Mouse (Mus musculus) right cerebral cortex, adult 2 months (tissue): ENCODE results near the gene Slit1.

Source experiments
- DNase-seq, 2 experiments: peaks; one replicate each; pipeline ENCODE4 v3.0.0; 2021 to 2022; ENCODE audit warnings: low spot score in 2 of 2

The Slit1 gene

DNA sequence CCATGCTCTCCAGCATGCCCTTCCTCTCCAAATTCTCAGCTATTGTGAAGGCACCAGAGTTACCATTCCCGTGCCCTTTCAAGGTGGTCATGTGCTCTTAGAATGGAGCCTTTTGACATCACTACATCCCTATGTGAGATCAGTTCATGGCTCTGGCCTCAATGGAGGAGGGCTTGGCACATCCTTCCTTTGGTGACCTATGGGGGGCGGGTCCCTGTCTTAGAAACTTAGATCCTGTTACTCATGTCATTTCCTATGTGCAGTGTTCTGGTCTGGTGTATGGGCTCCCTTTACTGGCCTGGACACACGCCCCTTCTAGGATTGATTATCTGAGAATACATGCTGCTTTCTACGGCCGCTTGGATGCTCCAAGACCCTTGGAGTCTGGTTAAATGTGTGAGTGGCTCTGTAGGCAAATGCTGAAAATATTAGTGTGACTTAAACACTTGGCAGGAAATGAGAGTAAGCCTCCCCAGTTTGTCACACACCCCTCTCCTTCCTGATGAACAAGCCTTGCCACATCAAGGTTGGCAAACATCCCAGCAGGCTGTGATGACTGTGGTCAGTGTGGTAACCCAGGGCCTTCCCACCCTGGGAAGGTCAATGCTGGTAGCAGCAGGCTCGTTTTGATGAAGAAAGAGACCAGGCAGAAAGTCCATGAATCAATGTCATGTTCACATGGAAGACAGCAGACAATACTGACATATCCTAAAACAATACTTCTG, 146.1 kb downstream of the Slit1 start:
- no peak for DNase-seq

DNA sequence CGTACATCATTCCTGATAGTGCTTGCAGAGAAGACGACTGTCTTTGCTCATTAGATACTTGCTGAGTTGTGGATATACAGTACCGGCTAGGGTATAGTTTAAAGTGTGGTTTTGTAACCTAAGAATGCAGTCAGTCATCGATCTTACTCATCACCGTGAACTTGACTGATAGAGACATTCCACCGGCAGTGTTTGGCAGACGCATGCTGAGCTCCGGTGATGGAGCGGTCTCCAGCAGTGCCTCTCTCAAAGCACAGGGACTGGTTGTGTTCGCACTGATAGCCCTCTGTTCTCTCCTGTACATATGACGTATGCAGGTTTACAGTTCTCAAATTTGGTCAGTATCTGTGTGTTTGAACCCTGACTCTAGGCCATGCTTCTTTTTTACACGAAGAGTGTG, 151.7 kb downstream of the Slit1 start:
- DNase-seq, result no peak

DNA sequence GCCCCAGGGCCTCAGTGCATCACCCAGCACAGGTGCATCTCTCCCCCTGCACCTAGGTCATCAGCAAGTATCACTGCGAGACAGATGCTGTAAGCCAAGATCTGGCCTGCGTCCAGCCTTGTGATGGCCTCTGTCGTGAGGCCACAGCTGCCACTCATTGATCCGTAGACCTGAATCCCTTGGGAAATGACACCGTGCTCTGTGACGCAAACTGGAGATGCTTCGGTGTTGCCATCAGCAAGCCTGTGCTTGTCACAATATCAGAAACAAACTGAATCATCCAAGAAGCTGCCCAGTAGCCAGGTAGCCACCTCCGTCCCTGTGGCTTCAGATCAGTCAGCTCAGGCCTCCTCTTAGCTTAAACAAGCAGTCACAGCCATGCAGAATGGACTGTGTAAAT, 153.8 kb downstream of the Slit1 start:
- no peak for DNase-seq

DNA sequence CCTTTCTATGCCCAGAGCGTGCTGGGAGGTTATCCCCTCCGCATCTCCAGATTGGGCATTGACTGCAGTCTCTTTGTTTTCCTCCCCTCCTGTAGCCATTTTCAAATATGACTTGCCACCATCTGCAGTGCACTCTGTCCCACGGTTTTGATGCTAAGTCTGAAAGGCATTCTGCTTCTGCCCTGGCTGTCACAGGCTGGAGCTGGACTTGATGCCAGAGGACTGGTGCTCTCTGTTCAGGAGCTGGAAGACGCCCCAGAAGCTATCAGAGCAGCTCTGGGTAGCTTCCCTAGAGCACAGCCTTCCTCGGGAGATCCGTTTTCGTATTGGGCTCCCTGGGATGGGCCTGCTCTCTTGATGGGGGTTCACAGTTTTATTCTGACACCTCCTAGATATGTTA, 154.4 kb downstream of the Slit1 start:
- no peak for DNase-seq

DNA sequence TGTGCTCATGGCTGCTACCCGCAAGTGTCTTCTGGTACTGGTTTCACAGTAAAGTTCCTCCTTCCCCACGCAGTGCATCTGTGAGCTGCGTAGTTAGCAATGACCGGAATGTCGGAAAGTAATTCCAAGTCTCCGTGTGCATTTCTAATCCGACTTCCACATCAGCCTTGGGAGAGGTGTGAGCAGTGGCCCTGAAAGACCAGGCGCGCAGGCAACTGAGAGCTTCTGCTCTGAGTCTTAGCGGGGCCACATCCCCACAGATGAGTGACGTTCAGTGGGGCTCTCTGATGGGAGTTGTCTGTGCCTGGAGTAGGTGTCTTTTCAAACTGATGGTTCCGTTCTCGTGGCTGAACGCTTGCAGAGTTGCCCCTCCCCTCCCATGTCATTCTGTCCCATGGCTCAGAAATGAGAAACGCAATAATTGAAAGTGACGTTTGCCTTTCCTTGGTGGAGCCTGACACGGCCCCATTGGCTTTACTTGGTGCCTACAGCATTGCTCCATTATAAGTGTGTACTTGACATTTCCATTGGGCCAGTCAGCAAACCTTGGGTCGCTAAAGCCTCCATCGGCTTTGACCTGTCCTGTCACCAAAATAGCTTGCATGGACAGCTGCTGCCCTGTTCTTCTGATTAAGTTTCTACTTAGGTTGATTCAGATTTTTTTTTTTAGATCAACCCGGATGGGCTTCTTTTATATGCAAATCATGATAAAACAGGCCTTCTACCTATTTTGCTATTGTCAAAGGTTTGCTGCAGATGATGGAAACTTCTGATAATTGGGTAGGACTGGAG, 155.8 kb downstream of the Slit1 start:
- no peak for DNase-seq

DNA sequence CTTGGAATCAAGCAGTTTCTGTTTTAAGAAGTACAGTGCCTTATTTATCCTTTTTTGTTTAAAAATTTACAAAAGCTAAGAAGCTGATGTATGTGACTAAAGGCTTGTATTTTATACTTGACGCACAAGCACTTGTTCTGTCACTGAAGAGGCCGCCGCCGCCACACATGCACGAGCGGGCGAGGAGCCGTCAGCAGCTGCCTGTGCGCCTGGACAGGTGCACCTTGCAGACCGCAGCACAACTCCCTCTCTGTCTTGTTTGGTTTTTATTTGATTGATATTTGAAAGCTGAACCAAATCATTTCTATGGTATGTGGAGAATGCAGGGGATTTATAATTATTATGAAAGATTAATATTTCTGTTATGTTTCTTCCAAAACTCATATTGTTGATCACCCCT, 156.7 kb downstream of the Slit1 start:
- DNase-seq, result no peak

DNA sequence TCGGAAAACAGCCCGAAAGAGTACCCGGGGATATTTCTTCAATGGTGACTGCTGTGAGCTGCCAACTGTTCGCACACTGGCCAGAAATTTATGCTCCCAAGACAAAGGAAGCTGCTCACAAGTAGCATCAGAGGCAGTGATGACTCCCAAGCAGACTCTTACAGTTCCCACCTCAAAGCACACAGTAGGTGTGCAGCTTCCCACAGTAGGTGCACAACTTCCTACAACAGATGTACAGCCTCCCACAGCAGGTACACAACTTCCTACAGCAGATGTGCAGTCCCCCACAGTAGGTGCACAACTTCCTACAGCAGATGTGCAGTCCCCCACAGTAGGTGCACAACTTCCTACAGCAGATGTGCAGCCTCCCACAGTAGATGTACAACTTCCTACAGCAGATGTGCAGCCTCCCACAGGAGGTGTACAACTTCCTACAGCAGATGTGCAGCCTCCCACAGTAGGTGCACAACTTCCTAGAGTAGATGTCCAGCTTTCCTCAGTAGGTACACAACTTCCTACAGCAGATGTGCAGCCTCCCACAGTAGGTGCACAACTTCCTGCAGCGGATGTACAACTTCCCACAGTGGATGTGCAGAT, 160.4 kb downstream of the Slit1 start:
- DNase-seq, result no peak

DNA sequence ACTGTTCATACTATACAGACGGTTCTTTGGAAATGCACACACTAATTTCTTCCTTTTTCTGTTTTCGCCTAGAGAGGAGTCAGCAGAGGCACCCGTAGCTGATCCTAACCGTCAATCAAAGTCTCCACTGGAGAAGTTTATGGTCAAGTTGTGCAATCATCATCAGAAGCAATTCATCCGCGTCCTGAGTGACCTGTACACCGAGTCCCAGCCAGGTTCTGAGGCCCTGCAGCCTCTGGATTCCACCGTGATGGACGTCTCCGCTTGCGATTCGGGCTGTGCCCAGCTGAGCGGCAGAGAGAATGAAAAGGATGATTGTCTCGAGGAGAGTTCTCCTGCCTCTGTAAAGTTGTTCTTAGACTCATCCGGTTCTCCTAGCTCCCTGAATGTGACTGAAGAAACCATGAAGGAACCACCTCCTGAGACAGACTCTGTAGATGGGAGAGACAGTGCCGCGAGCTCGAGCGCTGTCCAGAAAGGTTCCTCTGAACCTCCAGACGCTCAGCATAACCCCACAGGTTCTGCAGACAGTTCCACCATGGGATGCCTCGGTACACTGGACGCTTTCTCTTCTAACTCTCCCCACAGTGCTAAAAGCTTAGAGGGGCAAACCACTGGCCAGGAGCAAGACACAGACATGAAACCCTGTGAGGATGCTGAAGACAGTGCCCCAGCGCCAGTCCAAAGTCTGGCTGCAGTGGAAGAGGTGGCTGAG, 161.6 kb downstream of the Slit1 start, which contains the start of gene Gm340:
Gm340 (plus strand) TSS at position 665 of the 715 bp plus-strand sequence.
- DNase-seq, result no peak

DNA sequence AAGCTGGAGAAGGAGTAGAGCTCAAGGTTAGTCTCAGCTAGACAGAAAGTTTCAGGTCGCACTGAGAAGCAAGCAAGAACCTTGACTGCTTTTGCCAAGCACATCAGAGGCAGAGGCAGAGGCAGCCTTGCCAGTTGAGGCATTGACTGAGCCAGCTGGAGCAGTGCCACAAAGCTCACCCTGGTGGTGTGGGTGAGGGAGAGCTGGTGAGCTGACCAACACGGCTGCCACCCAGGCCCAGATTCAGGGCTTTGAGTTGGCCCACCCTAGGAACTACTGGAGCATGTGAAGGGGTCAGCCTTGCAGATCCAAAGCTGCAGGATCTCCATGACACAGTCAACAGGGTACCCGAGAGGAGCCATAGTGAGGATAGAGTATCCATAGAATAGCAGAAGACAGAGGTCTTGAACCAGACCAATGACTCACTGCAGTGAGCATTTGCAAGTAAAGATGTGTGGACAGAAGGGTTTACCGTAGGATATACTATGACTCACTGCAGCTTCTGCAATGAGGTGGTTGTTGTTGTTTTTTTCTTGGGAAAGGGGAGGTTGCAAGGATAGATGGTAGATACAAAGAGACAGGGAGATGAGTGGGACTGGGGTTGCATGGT, 164.0 kb downstream of the Slit1 start:
- DNase-seq, result no peak

DNA sequence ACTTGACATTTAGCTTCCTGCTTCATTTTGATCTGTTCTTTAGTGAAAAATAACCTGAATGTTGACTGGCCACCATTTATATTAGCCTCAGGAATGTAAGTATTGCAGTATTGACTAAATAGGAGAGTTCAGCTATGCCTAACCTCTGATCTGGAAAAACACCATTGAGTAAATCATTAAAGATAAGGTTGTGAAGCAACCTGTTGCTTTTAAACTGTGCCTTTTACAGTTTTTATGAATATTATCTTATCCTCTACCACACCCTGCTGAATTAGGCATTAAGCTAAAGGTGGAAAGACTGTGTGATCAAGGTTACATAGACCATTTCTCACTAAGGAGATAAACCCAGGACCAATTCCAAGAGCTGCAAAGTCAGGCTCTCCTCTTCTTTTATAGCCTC, 165.9 kb downstream of the Slit1 start:
- DNase-seq, result no peak

DNA sequence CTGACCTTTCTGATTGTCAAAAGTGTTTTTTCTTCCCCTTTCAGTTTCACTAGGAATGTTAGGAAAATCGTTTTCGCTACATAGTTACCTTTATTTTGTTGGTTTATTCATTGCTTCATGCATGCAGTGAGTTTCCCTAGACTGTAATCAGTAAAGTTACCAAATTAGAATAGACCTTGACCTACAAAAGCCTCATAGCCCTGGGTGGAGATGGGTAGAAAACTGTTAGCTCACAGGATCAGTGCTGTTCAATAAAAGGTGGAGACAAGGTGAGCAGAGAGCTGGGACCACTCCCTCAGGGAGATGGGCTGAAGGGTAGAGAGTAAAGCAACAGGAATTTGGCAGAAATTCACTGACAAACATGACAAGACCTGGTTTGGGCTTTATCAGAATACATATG, 169.8 kb downstream of the Slit1 start:
- DNase-seq, result no peak

DNA sequence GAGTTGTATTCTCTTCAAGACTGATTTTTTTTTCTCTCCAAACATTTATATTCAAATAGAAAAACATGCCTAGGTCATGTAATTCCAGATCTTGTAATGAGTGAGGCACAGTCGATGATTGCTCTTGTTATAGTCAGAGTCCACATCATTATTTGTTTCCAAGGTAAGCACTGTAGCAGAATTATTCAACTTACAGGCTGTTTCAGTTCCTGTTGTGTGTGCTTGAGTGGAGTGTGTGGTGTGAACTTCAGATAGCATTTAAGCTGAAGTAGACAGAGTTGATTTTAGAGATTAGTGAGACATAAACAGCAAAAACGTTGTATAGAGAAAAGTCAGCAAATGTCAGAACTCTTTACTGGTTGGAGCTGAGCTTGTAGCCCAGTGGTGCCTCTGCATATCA, 174.7 kb downstream of the Slit1 start:
- DNase-seq, result no peak

DNA sequence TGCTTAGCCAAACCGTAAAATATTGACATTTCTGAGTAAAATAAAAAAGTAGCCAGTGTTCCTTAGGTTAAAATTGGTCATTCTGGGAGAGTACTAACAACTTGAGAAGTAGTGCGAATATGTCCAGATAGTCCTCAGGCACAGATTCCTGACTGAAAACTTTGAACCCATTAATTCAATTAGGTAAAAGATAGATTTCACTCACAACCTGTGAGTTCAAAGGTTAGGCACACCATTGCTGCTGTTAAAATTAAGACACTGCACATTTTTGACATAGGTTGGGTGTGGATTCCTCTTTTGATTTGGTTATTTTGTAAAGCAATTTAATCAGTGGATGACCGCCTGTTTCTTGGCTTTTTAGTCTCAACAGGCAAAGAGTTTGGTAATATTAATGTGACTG, 182.6 kb downstream of the Slit1 start:
- DNase-seq, result no peak

DNA sequence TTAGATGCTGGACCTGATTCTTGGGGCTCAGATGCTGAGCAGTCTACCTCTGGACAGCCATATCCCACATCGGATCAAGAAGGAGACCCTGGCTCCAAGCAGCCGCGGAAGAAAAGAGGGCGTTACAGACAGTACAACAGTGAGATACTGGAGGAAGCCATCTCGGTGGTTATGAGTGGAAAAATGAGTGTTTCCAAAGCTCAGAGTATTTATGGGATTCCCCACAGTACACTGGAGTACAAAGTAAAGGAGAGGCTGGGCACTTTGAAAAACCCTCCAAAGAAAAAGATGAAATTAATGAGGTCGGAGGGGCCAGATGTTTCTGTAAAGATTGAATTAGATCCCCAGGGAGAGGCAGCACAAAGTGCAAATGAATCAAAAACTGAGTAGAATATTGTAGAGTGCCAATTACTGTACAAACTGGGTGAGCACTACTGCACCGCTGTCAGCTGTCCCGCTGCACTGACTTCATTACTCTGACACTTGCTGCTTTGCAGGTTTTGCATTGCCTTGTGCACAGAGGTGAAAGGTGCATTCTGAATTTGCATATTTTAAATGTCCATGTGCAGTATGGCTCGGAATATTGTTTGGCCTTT, 184.5 kb downstream of the Slit1 start:
- DNase-seq, result no peak

DNA sequence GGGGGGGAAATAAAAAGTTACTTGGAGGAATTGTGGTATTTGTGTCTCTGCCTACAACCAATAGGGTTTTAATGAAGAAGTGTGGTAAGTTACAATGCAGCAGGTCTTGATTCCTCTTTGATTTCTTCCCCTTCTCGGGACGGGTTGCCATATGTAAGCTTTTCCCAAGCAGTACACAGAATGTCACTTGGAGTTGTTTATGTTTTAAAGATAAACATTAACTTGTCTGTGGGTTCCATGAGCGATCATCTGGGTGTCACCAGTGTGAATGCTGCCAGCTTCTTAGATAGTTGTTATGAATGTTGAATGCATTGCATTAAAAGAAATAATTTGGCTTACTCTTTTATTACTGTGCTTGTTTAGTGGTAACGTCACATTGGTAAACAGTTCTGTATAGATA, 186.0 kb downstream of the Slit1 start:
- DNase-seq, result no peak

DNA sequence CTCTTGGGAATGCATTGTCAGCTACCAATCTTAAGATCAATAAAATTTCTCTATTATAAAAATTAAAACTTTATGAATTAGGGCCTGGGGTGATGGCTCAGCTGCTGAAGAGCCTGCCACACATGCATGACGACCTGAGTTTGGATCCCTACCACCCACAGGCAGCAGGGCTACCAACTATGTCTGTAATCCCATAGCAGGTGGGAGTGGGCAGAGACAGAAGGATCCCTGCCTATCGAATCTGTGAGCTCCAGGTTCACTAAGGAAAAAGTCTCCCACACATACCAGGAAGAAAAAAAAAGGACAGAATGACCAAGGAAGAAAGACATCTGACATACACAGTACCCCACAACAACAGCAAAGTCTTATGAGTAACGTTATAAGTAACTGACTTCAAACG, 186.5 kb downstream of the Slit1 start:
- no peak for DNase-seq
